Mouse (Mus musculus) MEL (cell line): ENCODE measurements around the gene Galnt9. TPM values are rescaled to one million over a fixed set of nuclear protein-coding genes. Genes with fewer than 3 reads are reported as not detected.

Experiments
- DNase-seq: peaks from one replicate; pipeline ENCODE4 v3.0.0; 2011; ENCODE audit warnings: low read depth, low spot score
- H3K27ac ChIP-seq: 2 replicates; pipeline ENCODE4 v1.5.1; 2012; ENCODE audit warnings: low read depth, mild to moderate bottlenecking, control low read depth, low read length, moderate library complexity; ENCODE audit not compliant: control insufficient read depth
- H3K27me3 ChIP-seq, 2 experiments: fragments of 150-350 bp in 1 of 2; sonication (generic) in 1 of 2; 2 replicates each; pipeline ENCODE4 v1.6.1; 2012; ENCODE audit warnings: low read length in 2 of 2, mild to moderate bottlenecking in 2 of 2, improper control_type of control experiment in 1 of 2, moderate library complexity in 1 of 2; ENCODE audit not compliant: insufficient read depth in 2 of 2, control insufficient read depth in 1 of 2
- H3K36me3 ChIP-seq, 2 experiments: 2 replicates each; pipeline ENCODE4 v1.6.1; 2012 to 2014; ENCODE audit warnings: low read length in 2 of 2, improper control_type of control experiment in 1 of 2, inconsistent platforms in 1 of 2, mild to moderate bottlenecking in 1 of 2; ENCODE audit not compliant: insufficient read depth in 2 of 2, control insufficient read depth in 1 of 2
- H3K4me1 ChIP-seq, 2 experiments: fragments of 150-350 bp in 1 of 2; sonication (generic) in 1 of 2; 2 replicates each; pipeline ENCODE4 v1.6.1; 2012; ENCODE audit warnings: low read length in 2 of 2, improper control_type of control experiment in 1 of 2, mild to moderate bottlenecking in 1 of 2; ENCODE audit not compliant: insufficient read depth in 2 of 2, control insufficient read depth in 1 of 2
- H3K4me3 ChIP-seq, 2 experiments: fragments of 150-350 bp in 1 of 2; sonication (generic) in 1 of 2; 2 replicates each; pipeline ENCODE4 v1.5.1; 2012; ENCODE audit warnings: low read depth in 2 of 2, low read length in 2 of 2, mild to moderate bottlenecking in 2 of 2, moderate library complexity in 2 of 2, control low read depth in 1 of 2, improper control_type of control experiment in 1 of 2; ENCODE audit not compliant: control insufficient read depth in 1 of 2, insufficient read depth in 1 of 2
- H3K79me2 ChIP-seq: 2 replicates; pipeline ENCODE4 v1.6.1; 2012; ENCODE audit warnings: mild to moderate bottlenecking, low read length, moderate library complexity; ENCODE audit not compliant: control insufficient read depth, poor library complexity, insufficient read depth
- H3K9ac ChIP-seq: 2 replicates; pipeline ENCODE4 v1.6.1; 2012; ENCODE audit warnings: low read depth, mild to moderate bottlenecking, control low read depth, low read length, moderate library complexity; ENCODE audit not compliant: control insufficient read depth, poor library complexity, severe bottlenecking
- H3K9me3 ChIP-seq: fragments of 150-350 bp; sonication (generic); replicated peaks from 2 replicates; pipeline ENCODE4 v1.6.1; 2012; ENCODE audit warnings: mild to moderate bottlenecking, low read length, improper control_type of control experiment, moderate library complexity; ENCODE audit not compliant: insufficient read depth
- BHLHE40 ChIP-seq: IDR thresholded peaks from 2 replicates; pipeline ENCODE4 v1.6.1; 2012; ENCODE audit warnings: low read depth, mild to moderate bottlenecking, inconsistent platforms, low read length, improper control_type of control experiment, borderline replicate concordance
- CHD1 ChIP-seq: IDR thresholded peaks from 2 replicates; pipeline ENCODE4 v1.6.1; 2012; ENCODE audit warnings: low read depth, mild to moderate bottlenecking, inconsistent platforms, low read length, improper control_type of control experiment
- ETS1 ChIP-seq: IDR thresholded peaks from 2 replicates; pipeline ENCODE4 v1.6.1; 2012; ENCODE audit warnings: low read depth, mild to moderate bottlenecking, inconsistent platforms, low read length, improper control_type of control experiment, moderate library complexity
- GATA1 ChIP-seq: IDR thresholded peaks from 2 replicates; pipeline ENCODE4 v1.6.1; 2011; ENCODE audit warnings: low read depth, low read length, improper control_type of control experiment
- JUND ChIP-seq: IDR thresholded peaks from 2 replicates; pipeline ENCODE4 v1.6.1; 2011; ENCODE audit warnings: low read depth, mild to moderate bottlenecking, improper control_type of control experiment, low read length
- KAT2A ChIP-seq: conservative IDR thresholded peaks from 2 replicates; pipeline ENCODE4 v1.6.1; 2012; ENCODE audit warnings: low read depth, low read length, improper control_type of control experiment, inconsistent platforms
- MAFK ChIP-seq: IDR thresholded peaks from 2 replicates; pipeline ENCODE4 v1.6.1; 2011; ENCODE audit warnings: low read depth, mild to moderate bottlenecking, low read length, improper control_type of control experiment, borderline replicate concordance
- MAX ChIP-seq: IDR thresholded peaks from 2 replicates; pipeline ENCODE4 v1.6.1; 2011; ENCODE audit warnings: low read length, improper control_type of control experiment
- MEF2A ChIP-seq: IDR thresholded peaks from 2 replicates; pipeline ENCODE4 v1.6.1; 2014; ENCODE audit warnings: low read depth, mild to moderate bottlenecking, inconsistent platforms, low read length, improper control_type of control experiment; ENCODE audit not compliant: poor library complexity, insufficient replicate concordance, severe bottlenecking; ENCODE audit errors: extremely low read depth
- MXI1 ChIP-seq: IDR thresholded peaks from 2 replicates; pipeline ENCODE4 v1.6.1; 2011; ENCODE audit warnings: mild to moderate bottlenecking, low read depth, low read length, improper control_type of control experiment
- MYC ChIP-seq: IDR thresholded peaks from 2 replicates; pipeline ENCODE4 v1.6.1; 2011; ENCODE audit warnings: low read depth, mild to moderate bottlenecking, low read length, improper control_type of control experiment, moderate library complexity
- NELFE ChIP-seq: IDR thresholded peaks from 2 replicates; pipeline ENCODE4 v1.6.1; 2011; ENCODE audit warnings: low read depth, low read length, improper control_type of control experiment
- RAD21 ChIP-seq: IDR thresholded peaks from 2 replicates; pipeline ENCODE4 v1.6.1; 2011; ENCODE audit warnings: mild to moderate bottlenecking, low read depth, low read length, improper control_type of control experiment
- TAL1 ChIP-seq: IDR thresholded peaks from 2 replicates; pipeline ENCODE4 v1.6.1; 2012; ENCODE audit warnings: mild to moderate bottlenecking, inconsistent platforms, low read length, moderate library complexity, mixed read lengths
- UBTF ChIP-seq: IDR thresholded peaks from 2 replicates; pipeline ENCODE4 v1.6.1; 2012; ENCODE audit warnings: low read depth, mild to moderate bottlenecking, inconsistent platforms, low read length, improper control_type of control experiment, moderate library complexity, borderline replicate concordance; ENCODE audit not compliant: insufficient read depth
- ZKSCAN1 ChIP-seq: IDR thresholded peaks from 2 replicates; pipeline ENCODE4 v1.6.1; 2012; ENCODE audit warnings: low read depth, mild to moderate bottlenecking, inconsistent platforms, low read length, improper control_type of control experiment, moderate library complexity
- ZNF384 ChIP-seq: IDR thresholded peaks from 2 replicates; pipeline ENCODE4 v1.6.1; 2012; ENCODE audit warnings: low read depth, mild to moderate bottlenecking, inconsistent platforms, low read length, improper control_type of control experiment
- polyA plus RNA-seq, 2 experiments: library from polyadenylated mRNA; stranded (reverse) in 1 of 2; unstranded in 1 of 2; fragments of >175 nt in 1 of 2; fragments of >200 nt in 1 of 2; gene quantifications; 2 replicates each; pipeline versions ENCODE4 v1.2.1 to v1.2.4; 2012; ENCODE audit warnings: low replicate concordance in 2 of 2, low read depth in 1 of 2; ENCODE audit not compliant: insufficient read length in 2 of 2, insufficient read depth in 1 of 2, missing spikeins in 1 of 2
- total RNA-seq: library from RNA; depleted of rRNA; stranded (reverse); fragments of 300-350 nt; gene quantifications from 2 replicates; pipeline ENCODE4 v1.2.3, GENCODE M21; 2012

Gene Galnt9
- total and polyA plus RNA-seq, 3 experiments = 0.23 to 0.99 TPM; not detected in 1

GRCm38 (mm10) chr5:110518086-110518783 is 25.9 kb upstream of the Galnt9 start:
- Histone ChIP-seq H3K9me3 (no peaks in the 10 kb centered on the region), H3K4me1 (no peaks in the 10 kb centered on the region), H3K27ac (no peak overlapping the region), H3K4me3 (no peak overlapping the region), H3K79me2 (no peaks in the 10 kb centered on the region), H3K27me3 (no peaks in the 10 kb centered on the region; a peak in 1 of 4 replicates), H3K9ac (no peak overlapping the region), H3K36me3 (no peaks in the 10 kb centered on the region)
- TF ChIP-seq ZNF384 = no peak
- TF ChIP-seq UBTF = no peak
- TF ChIP-seq MAX = no peak
- DNase-seq = no peak

GRCm38 (mm10) chr5:110520974-110521373 is 23.2 kb upstream of the Galnt9 start:
- H3K9me3 ChIP-seq = no peaks in the 10 kb centered on the region
- no peaks in the 10 kb centered on the region for H3K79me2 ChIP-seq
- no peaks in the 10 kb centered on the region for H3K4me1 ChIP-seq
- H3K27me3 ChIP-seq = peaks cover 0 to 4% of the 10 kb centered on the region in 2 experiments; a peak in 2 of 4 replicates
- no peaks in the 10 kb centered on the region for H3K36me3 ChIP-seq
- no peak for DNase-seq
- H3K27ac ChIP-seq = no peak overlapping the region
- TF ChIP-seq RAD21 (no peak), JUND (no peak), GATA1 (no peak), MEF2A (no peak), ZNF384 (no peak), NELFE (no peak), TAL1 (no peak), MYC (no peak), MAX (no peak), CHD1 (no peak), ZKSCAN1 (no peak), MAFK (no peak), KAT2A (no peak), ETS1 (no peak), MXI1 (no peak), BHLHE40 (no peak)
- no peak overlapping the region for H3K4me3 ChIP-seq
- no peak overlapping the region for H3K9ac ChIP-seq
